ENCODE assay signal across 12 mouse cellular contexts in genomic region chr2:29968638-29969037, GRCm38 (mm10). TPM values are rescaled to one million over a fixed set of nuclear protein-coding genes. Genes with fewer than 3 reads are reported as not detected.
DNase-seq lines count a peak whose midpoint lies in the region; ATAC-seq and TF ChIP-seq lines count a peak whose summit lies in the region.
"Had no signal": no experiment of that assay in that cellular context is flagged by ENCODE, and none has a peak within 500 bp of the region (broad histone marks: within the 10 kb centered on the region; RNA-seq: fewer than 3 reads in every experiment).

No protein-coding gene starts in this region.

- H3K9me3 ChIP-seq in heart, embryonic 15.5 days (replicated peaks): no peaks in the 10 kb centered on the region
- no peaks in the 10 kb centered on the region for H3K9me3 ChIP-seq in liver, postnatal 0 days (ENCODE audit: low read length)
- no peaks in the 10 kb centered on the region for H3K9me3 ChIP-seq in forebrain, postnatal 0 days (ENCODE audit: low read length)
- H3K9me3 ChIP-seq: limb, embryonic 13.5 days had no signal

- peak overlapping the region; percentile 66 for H3K4me2 ChIP-seq in heart, embryonic 15.5 days
- H3K4me2 ChIP-seq in liver, postnatal 0 days (ENCODE audit: low read depth, low read length): no peak overlapping the region
- 0 out of 2 replicates have a peak overlapping the region, but pooled peaks have one; percentile 11 for H3K4me2 ChIP-seq in forebrain, postnatal 0 days (ENCODE audit: low read depth)

- no peak overlapping the region for H3K9ac ChIP-seq in heart, embryonic 15.5 days
- H3K9ac ChIP-seq in liver, postnatal 0 days (replicated peaks): no peak overlapping the region
- no peak overlapping the region for H3K9ac ChIP-seq in forebrain, postnatal 0 days
- H3K9ac ChIP-seq: limb, embryonic 13.5 days had no signal

- ATAC-seq in heart, embryonic 15.5 days (replicated peaks; ENCODE audit: insufficient number of reproducible peaks, insufficient read depth, low FRiP score, low read depth): no peak
- ATAC-seq in liver, postnatal 0 days: no peak
- no peak for ATAC-seq in forebrain, postnatal 0 days

- TF ChIP-seq CTCF in liver, postnatal 0 days (IDR thresholded peaks at IDR 0.05; ENCODE audit: low read depth): no peak
- TF ChIP-seq CTCF in forebrain, postnatal 0 days (IDR thresholded peaks at IDR 0.05; ENCODE audit: low read depth): no peak

- peaks cover 9% of the 10 kb centered on the region; the same call in 1 of the 2 replicates for H3K36me3 ChIP-seq in heart, embryonic 15.5 days
- no peaks in the 10 kb centered on the region for H3K36me3 ChIP-seq in liver, postnatal 0 days (replicated peaks; ENCODE audit: insufficient read depth, low read length)
- H3K36me3 ChIP-seq in forebrain, postnatal 0 days (ENCODE audit: insufficient read depth): peaks cover 19% of the 10 kb centered on the region

- no peak overlapping the region for H3K4me3 ChIP-seq in heart, embryonic 15.5 days
- no peak overlapping the region for H3K4me3 ChIP-seq in liver, postnatal 0 days (ENCODE audit: low read depth, low read length)
- H3K4me3 ChIP-seq in forebrain, postnatal 0 days (ENCODE audit: low read depth, low read length): no peak overlapping the region
- H3K4me3 ChIP-seq: limb, embryonic 13.5 days had no signal

- peak overlapping the region; percentile 98 for H3K27ac ChIP-seq in heart, embryonic 15.5 days
- no peak overlapping the region for H3K27ac ChIP-seq in liver, postnatal 0 days (ENCODE audit: low read depth)
- no peak overlapping the region for H3K27ac ChIP-seq in forebrain, postnatal 0 days (ENCODE audit: low read depth, low read length)
- H3K27ac ChIP-seq: limb, embryonic 13.5 days had no signal

- no peak for TF ChIP-seq EP300 in liver, postnatal 0 days (IDR thresholded peaks at IDR 0.05; ENCODE audit: low read depth)

- peaks cover 75% of the 10 kb centered on the region for H3K4me1 ChIP-seq in heart, embryonic 15.5 days (replicated peaks)
- peaks cover 21% of the 10 kb centered on the region for H3K4me1 ChIP-seq in liver, postnatal 0 days (ENCODE audit: insufficient read depth)
- peaks cover 31% of the 10 kb centered on the region for H3K4me1 ChIP-seq in forebrain, postnatal 0 days (ENCODE audit: insufficient read depth)

- no peaks in the 10 kb centered on the region for H3K27me3 ChIP-seq in heart, embryonic 15.5 days
- H3K27me3 ChIP-seq in liver, postnatal 0 days (ENCODE audit: insufficient read depth, low read length): peaks cover 9% of the 10 kb centered on the region
- no peaks in the 10 kb centered on the region for H3K27me3 ChIP-seq in forebrain, postnatal 0 days (ENCODE audit: insufficient read depth, low read length)
- H3K27me3 ChIP-seq: limb, embryonic 13.5 days had no signal

- WGBS in heart, embryonic 15.5 days: 28% methylated on average over 5 of the region's 5 CpGs
- whole genome bisulfite sequencing in liver, postnatal 0 days (ENCODE audit: insufficient replicate concordance): 51% methylated on average over 5 of the region's 5 CpGs
- 78% methylated on average over 5 of the region's 5 CpGs for WGBS in forebrain, postnatal 0 days

- no peak for DNase-seq in heart, adult 8-10 months (ENCODE audit: low spot score)
- DNase-seq in liver, postnatal 0 days: peak; percentile 17
- no peak for DNase-seq in liver
- DNase-seq in forebrain, postnatal 0 days: no peak
- peak; percentile 64 for DNase-seq in lung, postnatal 36 days
- no peak for DNase-seq in frontal cortex, postnatal 36 days (ENCODE audit: low spot score in 2 of 2)
- DNase-seq in layer of hippocampus, adult 11-12 months (ENCODE audit: low spot score): no peak
- DNase-seq: adrenal gland, adult 2 months; cerebellum, adult 9-10 months; layer of hippocampus, adult 9-11 months had no signal

RNA-seq across cellular contexts. Expression of gene Sptan1, which starts 3.3 kb away (rescaled TPM):
- 81.7 and 104 TPM in 2 replicates for polyA plus RNA-seq in heart, embryonic 15.5 days (2015; fragmentation: Nextera tagmentation; extraction: Ambion mirVana)
- total RNA-seq in heart, adult 8-10 months (2022): 100 to 1,000 TPM; 137 to 180 (median 163) TPM
- polyA plus RNA-seq in liver, postnatal 0 days (2015; fragmentation: Nextera tagmentation; extraction: Ambion mirVana): 14.9 and 17.2 TPM in 2 replicates
- 839 and 918 TPM in 2 replicates for total RNA-seq in forebrain, postnatal 0 days (2014; rRNA removed)
- polyA plus RNA-seq in forebrain, postnatal 0 days (2015; fragmentation: Nextera tagmentation; extraction: Ambion mirVana): 182 and 192 TPM in 2 replicates

RNA-seq across cellular contexts. Expression of gene Gle1, which starts 33.4 kb away (rescaled TPM):
- 34.2 and 41.2 TPM in 2 replicates for polyA plus RNA-seq in heart, embryonic 15.5 days (2015; fragmentation: Nextera tagmentation; extraction: Ambion mirVana)
- total RNA-seq in heart, adult 8-10 months (2022): 10 to 100 TPM; 21.4 to 26.2 (median 24.5) TPM
- polyA plus RNA-seq in liver, postnatal 0 days (2015; fragmentation: Nextera tagmentation; extraction: Ambion mirVana): 13.4 and 14.7 TPM in 2 replicates
- total RNA-seq in forebrain, postnatal 0 days (2014; rRNA removed): 52.7 and 57.4 TPM in 2 replicates
- 55.2 and 62.3 TPM in 2 replicates for polyA plus RNA-seq in forebrain, postnatal 0 days (2015; fragmentation: Nextera tagmentation; extraction: Ambion mirVana)

Comparison
In these comparisons a context has a peak if more than half of its experiments do, and no peak if none do; other contexts are left out.
1. DNase-seq: peak in liver, postnatal 0 days (single experiment) and lung, postnatal 36 days (single experiment); none in heart, adult 8-10 months (single experiment), liver (single experiment), forebrain, postnatal 0 days (single experiment), frontal cortex, postnatal 36 days (0 of 2) and layer of hippocampus, adult 11-12 months (single experiment).